Mouse (Mus musculus): ENCODE measurements at regions not wholly inside any gene's neighbourhood (a gene's known extent, or its start where the extent isn't known, plus 50 kb on each side); places are given as distances from the start of the nearest gene placed in this dataset.
A peak's percentile ranks its signal among the peaks of the same experiment; 100 is the strongest.

- DNase-seq: no peak
- no peak for TF ChIP-seq CTCF (IDR thresholded peaks at IDR 0.05)
- no peak overlapping the region for H3K4me3 ChIP-seq
- intact Hi-C loops (cut with DNase I): no loop called here
- no peak overlapping the region for H3K27ac ChIP-seq
Measured at GRCm38 (mm10) chr5:119480191-119481190, 190.0 kb upstream of the Tbx3 start.

- intact Hi-C loops (cut with DNase I): no loop called here
- TF ChIP-seq CTCF (IDR thresholded peaks at IDR 0.05): no peak
- no peak overlapping the region for H3K4me3 ChIP-seq
- H3K27ac ChIP-seq: no peak overlapping the region
- no peak for DNase-seq
Measured at GRCm38 (mm10) chr5:119483706-119484105, 186.8 kb upstream of the Tbx3 start.

GRCm38 (mm10) chr5:119486196-119486595 lies 184.3 kb upstream of the Tbx3 start:
- no peak for TF ChIP-seq CTCF (IDR thresholded peaks at IDR 0.05)
- no peak for DNase-seq
- H3K27ac ChIP-seq: no peak overlapping the region
- intact Hi-C loops (cut with DNase I): no loop called here
- no peak overlapping the region for H3K4me3 ChIP-seq

- Histone ChIP-seq H3K27ac (no peak overlapping the region), H3K4me3 (no peak overlapping the region)
- TF ChIP-seq CTCF (IDR thresholded peaks at IDR 0.05): no peak
- intact Hi-C loops (cut with DNase I): no loop called here
- DNase-seq: no peak
Measured at GRCm38 (mm10) chr5:119487184-119487583, 183.3 kb upstream of the Tbx3 start.

- intact Hi-C loops (cut with DNase I): no loop called here
- DNase-seq: no peak
- no peak overlapping the region for H3K27ac ChIP-seq
- TF ChIP-seq CTCF (IDR thresholded peaks at IDR 0.05): no peak
- H3K4me3 ChIP-seq: no peak overlapping the region
Measured at GRCm38 (mm10) chr5:119497501-119497900, 173.0 kb upstream of the Tbx3 start.

GRCm38 (mm10) chr5:119498431-119498830 lies 172.0 kb upstream of the Tbx3 start:
- intact Hi-C loops (cut with DNase I): no loop called here
- DNase-seq: no peak
- no peak for TF ChIP-seq CTCF (IDR thresholded peaks at IDR 0.05)
- H3K4me3 ChIP-seq: no peak overlapping the region
- H3K27ac ChIP-seq: no peak overlapping the region

GRCm38 (mm10) chr5:119507709-119508108 lies 162.8 kb upstream of the Tbx3 start:
- DNase-seq: no peak
- TF ChIP-seq CTCF (IDR thresholded peaks at IDR 0.05): no peak
- H3K4me3 ChIP-seq: no peak overlapping the region
- intact Hi-C loops (cut with DNase I): no loop called here
- H3K27ac ChIP-seq: no peak overlapping the region

GRCm38 (mm10) chr5:119518506-119519252 lies 151.8 kb upstream of the Tbx3 start:
- intact Hi-C loops (cut with DNase I): no loop called here
- Histone ChIP-seq H3K27ac (no peak overlapping the region), H3K4me3 (no peak overlapping the region)
- no peak for TF ChIP-seq CTCF (IDR thresholded peaks at IDR 0.05)
- DNase-seq: no peak

- Histone ChIP-seq H3K4me3 (no peak overlapping the region), H3K27ac (no peak overlapping the region)
- no peak for TF ChIP-seq CTCF (IDR thresholded peaks at IDR 0.05)
- no peak for DNase-seq
- intact Hi-C loops (cut with DNase I): no loop called here
Measured at GRCm38 (mm10) chr5:119524171-119524570, 146.3 kb upstream of the Tbx3 start.

- Histone ChIP-seq H3K27ac (no peak overlapping the region), H3K4me3 (no peak overlapping the region)
- DNase-seq: no peak
- intact Hi-C loops (cut with DNase I): no loop called here
- TF ChIP-seq CTCF (IDR thresholded peaks at IDR 0.05): no peak
Measured at GRCm38 (mm10) chr5:119525960-119526359, 144.5 kb upstream of the Tbx3 start.

GRCm38 (mm10) chr5:119530009-119530408 lies 140.5 kb upstream of the Tbx3 start:
- intact Hi-C loops (cut with DNase I): no loop called here

GRCm38 (mm10) chr5:119534946-119535345 lies 135.5 kb upstream of the Tbx3 start:
- Histone ChIP-seq H3K27ac (no peak overlapping the region), H3K4me3 (no peak overlapping the region)
- no peak for TF ChIP-seq CTCF (IDR thresholded peaks at IDR 0.05)
- intact Hi-C loops (cut with DNase I): no loop called here
- DNase-seq: no peak

More at GRCm38 (mm10) chr5:119530009-119530408, 140.5 kb upstream of the Tbx3 start:
- TF ChIP-seq CTCF (IDR thresholded peaks at IDR 0.05): no peak
- Histone ChIP-seq H3K4me3 (no peak overlapping the region), H3K27ac (no peak overlapping the region)
- DNase-seq: no peak

- TF ChIP-seq CTCF (IDR thresholded peaks at IDR 0.05): no peak
- DNase-seq: peak; percentile 23
- no peak overlapping the region for H3K27ac ChIP-seq
- intact Hi-C loops (cut with DNase I): no loop called here
- H3K4me3 ChIP-seq: no peak overlapping the region
Measured at GRCm38 (mm10) chr5:119542836-119543235, 127.6 kb upstream of the Tbx3 start.

Data from gastrocnemius, adult 2 months (tissue).